Mouse (Mus musculus): ENCODE measurements at regions not wholly inside any gene's neighbourhood (a gene's known extent, or its start where the extent isn't known, plus 50 kb on each side); places are given as distances from the start of the nearest gene placed in this dataset.
A peak's percentile ranks its signal among the peaks of the same experiment; 100 is the strongest.

DNA sequence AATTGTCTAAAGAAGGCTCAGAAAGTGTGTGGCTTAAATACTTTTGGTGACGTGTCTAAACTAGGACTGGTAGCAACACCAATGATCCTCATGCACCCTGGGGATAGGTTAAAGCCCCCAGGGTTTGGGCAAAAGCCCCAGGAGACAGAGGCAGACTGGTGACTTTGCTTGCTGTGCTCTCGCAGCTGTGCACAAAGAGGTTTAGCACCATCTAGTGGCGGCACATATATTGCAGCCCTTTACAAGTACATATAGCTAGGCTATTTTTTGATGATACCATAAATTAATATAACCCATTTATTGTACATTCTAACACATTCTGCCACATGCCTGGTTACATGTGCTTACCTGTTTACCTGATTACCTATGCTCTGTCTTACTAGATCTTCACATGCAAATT, 85.8 kb upstream of the 5530400C23Rik start:
- no peak for TF ChIP-seq POLR2A (IDR thresholded peaks at IDR 0.05; ENCODE audit: borderline replicate concordance, control insufficient read depth, low read depth, low read length)
- TF ChIP-seq CTCF (IDR thresholded peaks at IDR 0.05; ENCODE audit: control insufficient read depth, insufficient read depth, low read length) = peak; percentile 34; the same call in 1 of the 2 replicates

Measured in bone marrow, adult 2 months (tissue).